Mouse (Mus musculus) left cerebral cortex, adult 18-20 months (tissue): ENCODE measurements around the gene Hoxb1. TPM values are rescaled to one million over a fixed set of nuclear protein-coding genes. Genes with fewer than 3 reads are reported as not detected.

ENCODE experiments used
- DNase-seq, 2 experiments: peaks; one replicate each; pipeline ENCODE4 v3.0.0; 2021 to 2022; ENCODE audit warnings: low spot score in 2 of 2, mixed read lengths in 1 of 2
- long read RNA-seq, 2 experiments: library from polyadenylated mRNA; stranded (forward); transcript quantifications; one replicate each; pipeline ENCODE4 v2.0.0; 2021
- total RNA-seq, 2 experiments: library from RNA; stranded (reverse); gene quantifications; 2 replicates each; pipeline ENCODE4 v1.2.3; 2021

Hoxb1 gene
- total RNA-seq: not detected
- long read RNA-seq, experiment 1: 0 reads
- long read RNA-seq, experiment 2: 0 reads

DNA sequence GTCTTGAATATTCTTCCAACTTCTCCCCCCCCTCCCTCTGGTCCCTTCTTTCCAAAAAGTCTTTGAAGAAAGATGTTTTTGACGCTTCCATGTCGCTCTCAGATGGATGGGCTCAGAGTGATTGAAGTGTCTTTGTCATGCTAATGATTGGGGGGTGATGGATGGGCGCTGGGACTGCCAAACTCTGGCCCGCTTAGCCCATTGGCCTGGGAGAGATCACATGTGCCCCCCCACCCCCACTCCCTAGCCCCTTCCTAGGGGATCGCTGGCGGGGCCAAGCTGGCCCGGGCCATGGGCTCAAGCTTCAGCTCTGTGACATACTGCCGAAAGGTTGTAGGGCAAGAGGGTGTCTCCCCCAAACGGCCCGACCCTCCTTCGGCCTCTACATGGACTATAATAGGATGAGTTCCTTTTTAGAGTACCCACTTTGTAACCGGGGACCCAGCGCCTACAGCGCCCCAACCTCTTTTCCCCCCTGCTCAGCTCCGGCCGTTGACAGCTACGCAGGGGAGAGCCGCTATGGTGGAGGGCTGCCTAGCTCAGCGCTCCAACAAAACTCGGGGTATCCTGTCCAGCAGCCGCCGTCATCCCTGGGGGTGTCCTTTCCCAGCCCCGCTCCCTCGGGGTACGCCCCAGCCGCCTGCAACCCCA lies at the start of gene Hoxb1:
Gene Hoxb1 (plus strand): TSS at position 312 of the 651 bp plus-strand sequence.
- DNase-seq: no peak

DNA sequence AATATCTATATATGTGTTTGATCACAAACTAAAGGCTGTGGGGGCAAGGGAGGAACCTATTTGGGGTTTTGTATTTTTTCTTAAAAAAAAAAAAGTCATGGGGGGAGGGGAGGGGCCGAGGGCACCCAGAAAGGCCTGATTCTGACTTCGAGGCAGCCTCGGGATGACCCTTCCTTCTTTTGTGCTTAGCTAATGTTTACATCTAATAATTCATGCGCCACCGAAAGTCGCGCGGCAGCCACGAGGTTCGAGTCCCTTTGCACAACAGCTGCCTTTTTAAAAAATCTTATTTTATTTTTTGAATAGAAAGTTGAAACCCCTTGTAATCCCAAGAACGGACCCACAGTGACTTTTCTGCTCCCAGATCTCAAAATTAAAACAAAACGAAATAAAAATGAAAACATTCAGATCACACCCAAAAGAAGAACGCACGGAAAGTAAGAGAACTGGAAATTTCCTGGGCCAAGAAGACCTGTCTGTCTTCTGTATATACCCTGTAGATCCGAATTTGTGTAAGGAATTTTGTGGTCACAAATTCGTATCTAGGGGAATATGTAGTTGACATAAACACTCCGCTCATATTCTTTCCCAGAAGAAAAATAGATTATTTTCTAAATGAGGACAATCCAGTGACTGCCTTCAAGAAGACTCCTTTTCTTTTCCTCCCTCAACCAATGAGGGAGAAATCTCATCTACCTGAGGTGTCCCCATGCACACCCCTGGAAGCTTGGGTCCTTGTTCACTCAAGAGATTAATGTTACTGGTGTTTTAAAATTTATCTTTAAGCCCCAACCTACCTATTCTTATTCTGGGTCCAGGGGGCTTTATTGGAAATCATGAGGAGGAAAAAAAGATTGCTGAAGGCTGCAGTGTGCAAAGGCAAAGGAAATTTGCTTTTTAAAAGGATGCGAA lies 48.6 kb upstream of the Hoxb1 start:
- no peak for DNase-seq

GRCm38 (mm10) chr11:96317608-96318367 lies 47.8 kb upstream of the Hoxb1 start, which contains the start of gene Hoxb4:
TSS of gene Hoxb4 (plus strand) at chr11:96318267.
- DNase-seq: no peak

- DNase-seq: no peak
These were observed 47.0 kb upstream of the Hoxb1 start for GRCm38 (mm10) chr11:96318368-96319070.

DNA sequence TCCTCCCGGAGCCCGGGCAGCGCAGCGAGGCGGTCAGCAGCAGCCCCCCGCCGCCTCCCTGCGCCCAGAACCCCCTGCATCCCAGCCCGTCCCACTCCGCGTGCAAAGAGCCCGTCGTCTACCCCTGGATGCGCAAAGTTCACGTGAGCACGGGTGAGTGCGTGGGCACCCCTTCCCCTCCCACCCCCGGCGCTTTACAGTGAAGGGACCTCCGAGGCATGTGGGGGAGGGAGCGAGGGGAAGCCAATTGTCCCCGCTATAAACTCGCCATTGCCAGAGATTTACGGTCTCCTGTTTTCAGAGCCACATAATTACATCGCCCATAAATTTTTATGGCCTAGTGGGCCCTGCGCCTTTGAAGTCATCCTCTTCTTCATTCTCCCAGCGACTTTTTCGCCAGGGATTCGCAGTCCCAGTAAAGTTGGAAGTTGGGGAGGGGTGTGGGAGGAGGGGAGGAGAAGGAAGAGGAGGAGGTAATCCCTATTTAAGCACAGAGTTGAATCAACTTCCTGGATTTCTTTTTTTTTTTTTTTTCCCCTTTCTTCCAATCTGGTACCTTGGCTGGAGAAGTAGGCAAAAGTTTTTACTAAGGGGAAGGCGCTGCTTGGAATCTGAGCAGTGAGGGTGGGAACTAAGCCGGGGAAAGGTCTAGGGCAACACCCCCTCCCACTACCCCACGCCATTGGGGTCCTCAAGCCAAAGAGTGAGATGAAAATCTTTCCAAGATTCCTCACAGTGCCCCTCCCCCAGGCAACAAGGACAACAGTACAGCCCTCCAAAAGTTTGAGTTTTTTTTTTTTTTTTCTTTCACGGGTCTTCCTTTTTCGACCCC lies 46.3 kb upstream of the Hoxb1 start:
- DNase-seq: no peak

DNA sequence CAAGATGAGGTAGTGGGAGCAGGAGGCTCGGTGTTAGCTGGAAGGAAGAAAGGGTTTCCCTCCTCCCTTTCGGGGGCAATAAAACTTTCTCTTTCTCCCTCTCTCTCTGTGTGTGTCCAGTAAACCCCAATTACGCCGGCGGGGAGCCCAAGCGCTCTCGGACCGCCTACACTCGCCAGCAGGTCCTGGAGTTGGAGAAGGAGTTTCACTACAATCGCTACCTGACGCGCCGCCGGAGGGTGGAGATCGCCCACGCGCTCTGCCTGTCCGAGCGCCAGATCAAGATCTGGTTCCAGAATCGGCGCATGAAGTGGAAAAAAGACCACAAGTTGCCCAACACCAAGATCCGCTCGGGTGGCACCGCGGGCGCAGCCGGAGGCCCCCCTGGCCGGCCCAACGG lies 45.6 kb upstream of the Hoxb1 start:
- DNase-seq: no peak

DNA sequence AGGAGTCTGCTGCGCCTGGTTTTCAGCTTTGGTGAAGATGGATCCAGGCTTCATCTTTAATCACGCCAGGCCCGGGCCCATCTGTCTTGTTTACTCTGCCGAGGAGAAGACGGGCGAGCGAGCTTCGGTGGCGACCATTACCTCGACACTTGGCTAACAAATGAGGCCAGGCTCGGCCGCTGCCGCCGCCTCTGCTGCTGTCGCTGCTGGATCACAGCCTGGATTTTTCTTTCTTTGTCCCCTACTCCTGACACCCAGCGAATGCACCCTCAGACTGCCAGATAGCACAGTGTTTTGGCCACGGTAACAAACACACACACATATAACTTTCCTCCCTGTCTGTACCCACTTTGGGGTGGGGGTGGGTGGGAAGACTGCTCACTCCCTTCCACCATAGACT lies 44.9 kb upstream of the Hoxb1 start:
- DNase-seq: no peak

GRCm38 (mm10) chr11:96321846-96322245 lies 43.7 kb upstream of the Hoxb1 start:
- DNase-seq: no peak

GRCm38 (mm10) chr11:96322738-96323137 lies 42.8 kb upstream of the Hoxb1 start:
- no peak for DNase-seq

DNA sequence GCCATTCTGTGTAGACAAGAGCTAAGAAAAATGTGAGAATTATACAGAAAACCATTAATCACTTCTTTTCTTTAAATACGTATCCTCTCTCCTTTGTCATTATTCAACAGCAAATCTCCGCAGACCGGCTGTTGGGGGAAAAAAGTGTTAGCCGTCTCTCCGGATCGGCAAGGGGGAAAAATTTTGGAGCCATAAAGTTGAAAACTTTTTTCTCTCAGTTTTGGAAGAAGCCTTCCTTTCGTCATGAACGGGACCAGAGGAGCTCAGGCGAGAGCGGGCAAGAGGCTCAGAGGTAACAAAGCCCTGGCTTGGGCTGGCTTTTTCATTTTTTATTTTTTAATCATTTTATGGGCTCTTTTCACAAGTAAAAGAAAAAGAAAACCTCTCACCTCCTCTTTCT lies 42.4 kb upstream of the Hoxb1 start, which contains the start of gene Hoxb3:
Gene Hoxb3 (plus strand): TSS at position 173 of the 400 bp plus-strand sequence.
- DNase-seq: no peak

DNA sequence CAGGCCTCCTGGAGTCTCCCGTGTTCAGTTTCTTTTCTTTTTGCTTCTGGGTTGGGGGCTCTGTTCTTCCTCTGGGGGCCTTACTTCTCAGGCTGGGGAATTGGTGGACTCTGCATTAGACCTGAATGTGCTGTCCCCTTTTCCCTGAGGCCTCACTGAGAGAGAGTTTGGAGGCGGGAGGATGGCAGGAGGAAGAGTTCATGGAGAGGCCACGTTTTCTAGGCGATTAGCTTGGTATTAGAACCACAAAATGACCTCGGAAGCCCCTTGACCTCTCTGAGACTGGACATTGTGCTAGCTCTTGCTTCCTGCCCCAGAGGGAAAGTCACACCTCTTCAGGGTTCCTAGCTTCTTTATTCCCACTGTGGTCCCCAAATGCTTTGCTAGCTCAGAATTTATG lies 41.4 kb upstream of the Hoxb1 start:
- DNase-seq: no peak

DNA sequence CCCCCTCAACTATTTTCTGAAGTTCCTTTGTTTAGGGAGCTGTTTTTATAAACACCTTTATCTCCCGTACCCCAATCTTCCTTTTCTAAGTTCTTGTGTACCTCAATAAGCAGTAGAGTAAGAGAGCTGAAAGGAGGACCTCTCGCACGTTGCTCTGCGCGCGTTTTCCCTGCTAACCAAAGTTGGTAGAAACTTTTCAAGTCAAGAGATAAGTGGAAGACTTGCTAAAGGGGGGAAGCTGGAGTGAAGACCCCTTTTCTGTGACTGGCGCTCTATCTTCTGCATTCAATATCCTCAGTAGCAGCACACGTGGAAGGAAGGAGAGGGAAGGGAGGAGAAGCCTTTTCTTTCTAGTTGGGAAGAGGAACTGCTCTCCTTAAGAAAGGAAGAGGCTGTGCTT lies 40.6 kb upstream of the Hoxb1 start:
- DNase-seq: no peak

- no peak for DNase-seq
These were observed 39.8 kb upstream of the Hoxb1 start for GRCm38 (mm10) chr11:96325747-96326212.

DNA sequence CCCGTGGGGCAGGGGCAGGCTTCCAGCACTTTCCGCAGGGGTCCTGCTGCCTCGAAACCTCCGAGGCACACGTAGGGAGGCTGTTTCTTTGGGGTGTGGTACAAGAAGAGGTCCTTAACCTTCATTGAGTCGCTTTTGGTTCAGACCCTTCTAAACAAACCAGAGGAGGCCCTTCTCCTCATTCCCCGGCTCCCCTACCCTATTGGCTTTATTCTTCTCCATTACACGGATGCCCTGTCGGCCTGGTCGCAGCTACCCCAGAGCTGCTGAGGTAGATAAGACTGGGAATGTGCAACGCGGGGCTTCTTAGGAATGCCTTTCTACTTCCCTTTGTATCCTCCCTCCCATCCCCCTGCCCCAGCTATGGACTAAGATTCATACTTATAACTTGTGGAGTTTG lies 38.8 kb upstream of the Hoxb1 start:
- no peak for DNase-seq

- DNase-seq: no peak
These were observed 38.4 kb upstream of the Hoxb1 start for GRCm38 (mm10) chr11:96327122-96327521.

GRCm38 (mm10) chr11:96327750-96328149 lies 37.8 kb upstream of the Hoxb1 start:
- no peak for DNase-seq

DNA sequence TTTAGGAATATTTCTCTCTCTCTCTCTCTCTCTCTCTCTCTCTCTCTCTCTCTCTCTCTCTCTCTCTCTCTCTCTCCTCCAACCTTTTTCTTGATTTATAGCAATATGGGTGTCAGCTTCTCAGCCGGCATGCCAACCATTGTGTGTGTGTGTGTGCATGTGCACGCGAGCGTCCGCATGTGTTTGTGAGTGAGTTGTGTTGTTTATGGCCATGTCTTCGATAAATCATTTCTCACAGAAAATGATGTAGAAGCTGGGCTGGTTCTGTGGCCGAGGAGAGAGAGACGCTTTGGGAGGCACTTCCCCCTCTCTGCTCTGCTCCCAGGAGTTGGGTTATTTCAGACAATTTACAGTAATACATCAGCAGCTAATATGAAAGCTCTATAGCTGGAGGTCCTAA lies 36.9 kb upstream of the Hoxb1 start:
- no peak for DNase-seq

GRCm38 (mm10) chr11:96332105-96332504 lies 33.4 kb upstream of the Hoxb1 start:
- no peak for DNase-seq

DNA sequence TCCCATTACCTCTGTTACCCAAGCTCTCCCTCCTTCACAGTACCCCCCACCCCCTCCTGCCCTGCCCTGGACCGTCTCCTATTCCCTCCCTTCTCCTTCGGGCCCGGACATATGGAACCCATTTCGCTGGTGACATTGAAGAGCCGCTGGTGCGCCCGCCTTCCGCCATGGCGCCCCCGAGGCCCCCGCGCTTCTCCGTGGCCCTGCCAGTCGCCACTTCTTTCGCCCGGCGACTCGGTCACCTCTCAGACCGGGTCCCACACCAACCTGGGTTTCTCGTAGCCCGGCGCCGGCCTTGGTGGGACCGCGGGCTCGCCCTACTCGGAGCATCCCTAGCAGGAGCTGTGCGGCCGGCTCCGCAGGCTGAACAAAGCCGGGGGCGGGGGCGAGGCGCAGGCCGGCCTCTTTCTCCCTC lies 32.9 kb upstream of the Hoxb1 start:
- no peak for DNase-seq
